Mouse (Mus musculus) embryonic facial prominence, embryonic 15.5 days (tissue): ENCODE measurements around the gene Ankrd52. TPM values are rescaled to one million over a fixed set of nuclear protein-coding genes. Genes with fewer than 3 reads are reported as not detected.

Experiments
- ATAC-seq: fragments of 200-750 bp; cut with Nextera tagmentation; 2 replicates; pipeline ENCODE4 v1.8.0; 2017; ENCODE audit warnings: low read depth, moderate TSS enrichment; ENCODE audit not compliant: insufficient number of reproducible peaks, low FRiP score, low TSS enrichment
- H3K27ac ChIP-seq: fragments of 300-500 bp; sonication (generic); replicated peaks from 2 replicates; pipeline ENCODE4 v1.5.1; 2015; ENCODE audit warnings: mild to moderate bottlenecking, inconsistent platforms
- H3K27me3 ChIP-seq: fragments of 300-500 bp; sonication (generic); 2 replicates; pipeline ENCODE4 v1.6.1; 2015; ENCODE audit warnings: inconsistent platforms
- H3K36me3 ChIP-seq: fragments of 300-500 bp; sonication (generic); 2 replicates; pipeline ENCODE4 v1.6.1; 2015; ENCODE audit warnings: mild to moderate bottlenecking, inconsistent platforms
- H3K4me1 ChIP-seq: fragments of 300-500 bp; sonication (generic); 2 replicates; pipeline ENCODE4 v1.6.1; 2015; ENCODE audit warnings: inconsistent platforms
- H3K4me2 ChIP-seq: fragments of 300-500 bp; sonication (generic); replicated peaks from 2 replicates; pipeline ENCODE4 v1.6.1; 2015; ENCODE audit warnings: mild to moderate bottlenecking, inconsistent platforms
- H3K4me3 ChIP-seq: fragments of 300-500 bp; sonication (generic); replicated peaks from 2 replicates; pipeline ENCODE4 v1.5.1; 2015; ENCODE audit warnings: mild to moderate bottlenecking, inconsistent platforms
- H3K9ac ChIP-seq: fragments of 300-500 bp; sonication (generic); 2 replicates; pipeline ENCODE4 v1.6.1; 2015; ENCODE audit warnings: inconsistent platforms
- H3K9me3 ChIP-seq: fragments of 300-500 bp; sonication (generic); replicated peaks from 2 replicates; pipeline ENCODE4 v1.6.1; 2016; ENCODE audit warnings: inconsistent platforms
- WGBS: fragments of 180-500 bp; shearing (Covaris S2); methylation state at CpG from one replicate; pipeline ENCODE4 v1.1.7; 2015; 5-methylcytosine and 5-hydroxymethylcytosine counted together
- polyA plus RNA-seq: library from polyadenylated mRNA; unstranded; fragments of >200 nt; fragmentation: Nextera tagmentation; extraction: Ambion mirVana; gene quantifications from 2 replicates; pipeline ENCODE4 v1.2.1, GENCODE M21; 2015

Ankrd52 gene
- polyA plus RNA-seq, 1 experiment from 2014 or later = 11.0 TPM

GRCm38 (mm10) chr10:128382482-128382881 lies 5.6 kb downstream of the Ankrd52 start:
- H3K4me1 ChIP-seq = peaks cover 17% of the 10 kb centered on the region
- H3K27me3 ChIP-seq = no peaks in the 10 kb centered on the region
- H3K27ac ChIP-seq = no peak overlapping the region
- H3K9ac ChIP-seq = no peak overlapping the region
- no peak overlapping the region for H3K4me2 ChIP-seq
- no peak overlapping the region for H3K4me3 ChIP-seq
- no peak for ATAC-seq
- WGBS = 85% methylated on average over 8 of the region's 8 CpGs
- no peaks in the 10 kb centered on the region for H3K9me3 ChIP-seq
- H3K36me3 ChIP-seq = peaks cover 90% of the 10 kb centered on the region

DNA sequence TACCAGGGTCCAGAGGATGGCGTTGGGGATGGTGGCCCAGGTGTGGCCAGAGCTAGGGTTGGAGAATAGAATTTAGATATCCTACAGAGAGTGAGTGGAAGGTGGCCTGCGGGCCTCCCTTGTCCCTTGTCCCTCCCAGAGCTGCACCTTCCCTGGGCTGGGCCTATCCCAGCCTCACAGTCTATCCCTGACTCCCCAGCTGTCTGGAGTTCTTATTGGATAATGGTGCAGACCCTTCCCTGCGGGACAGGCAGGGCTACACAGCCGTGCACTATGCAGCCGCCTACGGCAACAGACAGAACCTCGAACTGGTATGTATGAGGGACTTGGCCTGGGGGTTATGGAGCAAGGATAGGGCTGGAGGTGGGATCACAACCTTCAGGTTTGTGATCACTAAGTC lies 9.0 kb downstream of the Ankrd52 start:
- Histone ChIP-seq H3K4me2 (no peak overlapping the region), H3K9ac (no peak overlapping the region), H3K27me3 (no peaks in the 10 kb centered on the region), H3K9me3 (no peaks in the 10 kb centered on the region), H3K4me1 (no peaks in the 10 kb centered on the region), H3K4me3 (no peak overlapping the region), H3K36me3 (peaks cover 98% of the 10 kb centered on the region), H3K27ac (no peak overlapping the region)
- whole genome bisulfite sequencing = 80% methylated on average over 7 of the region's 7 CpGs
- ATAC-seq = no peak

DNA sequence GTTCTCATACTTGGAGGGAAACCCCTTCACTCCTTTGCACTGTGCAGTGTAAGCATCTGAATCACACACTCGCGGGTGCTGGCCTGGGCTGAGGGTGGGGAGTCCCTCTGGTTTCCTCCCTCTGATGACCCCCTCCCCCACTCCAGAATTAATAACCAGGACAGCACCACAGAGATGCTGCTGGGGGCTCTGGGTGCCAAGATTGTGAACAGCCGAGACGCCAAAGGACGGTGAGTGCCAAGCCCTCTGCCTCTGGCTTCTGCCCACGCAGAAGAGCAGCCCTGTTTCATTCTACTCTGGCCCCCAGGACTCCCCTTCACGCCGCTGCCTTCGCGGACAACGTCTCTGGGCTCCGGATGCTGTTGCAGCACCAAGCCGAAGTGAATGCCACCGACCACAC lies 12.0 kb downstream of the Ankrd52 start:
- no peak overlapping the region for H3K27ac ChIP-seq
- peaks cover under 1% of the 10 kb centered on the region; the same call in 1 of the 2 replicates for H3K4me1 ChIP-seq
- no peak overlapping the region for H3K4me2 ChIP-seq
- no peak overlapping the region for H3K9ac ChIP-seq
- H3K36me3 ChIP-seq = peaks cover 99% of the 10 kb centered on the region
- WGBS = 88% methylated on average over 14 of the region's 14 CpGs
- H3K4me3 ChIP-seq = no peak overlapping the region
- no peaks in the 10 kb centered on the region for H3K9me3 ChIP-seq
- H3K27me3 ChIP-seq = no peaks in the 10 kb centered on the region
- no peak for ATAC-seq

- Histone ChIP-seq H3K4me1 (peaks cover 7% of the 10 kb centered on the region; the same call in 1 of the 2 replicates), H3K36me3 (peaks cover 99% of the 10 kb centered on the region), H3K4me2 (no peak overlapping the region), H3K9me3 (no peaks in the 10 kb centered on the region), H3K27ac (no peak overlapping the region), H3K9ac (no peak overlapping the region), H3K27me3 (no peaks in the 10 kb centered on the region), H3K4me3 (no peak overlapping the region)
- 91% methylated on average over 6 of the region's 6 CpGs for WGBS
- ATAC-seq = no peak
These were observed 12.7 kb downstream of the Ankrd52 start for GRCm38 (mm10) chr10:128389570-128389969.

- H3K4me3 ChIP-seq = no peak overlapping the region
- H3K4me2 ChIP-seq = no peak overlapping the region
- ATAC-seq = no peak
- H3K9ac ChIP-seq = no peak overlapping the region
- no peak overlapping the region for H3K27ac ChIP-seq
- peaks cover 9% of the 10 kb centered on the region; the same call in 1 of the 2 replicates for H3K4me1 ChIP-seq
- 87% methylated on average over 12 of the region's 12 CpGs for WGBS
- H3K9me3 ChIP-seq = no peaks in the 10 kb centered on the region
- peaks cover 94% of the 10 kb centered on the region for H3K36me3 ChIP-seq
- no peaks in the 10 kb centered on the region for H3K27me3 ChIP-seq
These were observed 13.5 kb downstream of the Ankrd52 start for GRCm38 (mm10) chr10:128390366-128390765.

GRCm38 (mm10) chr10:128391850-128392249 lies 14.9 kb downstream of the Ankrd52 start:
- no peak overlapping the region for H3K27ac ChIP-seq
- H3K9ac ChIP-seq = no peak overlapping the region
- peaks cover 9% of the 10 kb centered on the region; the same call in 1 of the 2 replicates for H3K4me1 ChIP-seq
- H3K36me3 ChIP-seq = peaks cover 91% of the 10 kb centered on the region
- H3K4me3 ChIP-seq = no peak overlapping the region
- H3K4me2 ChIP-seq = no peak overlapping the region
- H3K27me3 ChIP-seq = no peaks in the 10 kb centered on the region
- no peak for ATAC-seq
- 79% methylated on average over 6 of the region's 6 CpGs for WGBS
- H3K9me3 ChIP-seq = no peaks in the 10 kb centered on the region

DNA sequence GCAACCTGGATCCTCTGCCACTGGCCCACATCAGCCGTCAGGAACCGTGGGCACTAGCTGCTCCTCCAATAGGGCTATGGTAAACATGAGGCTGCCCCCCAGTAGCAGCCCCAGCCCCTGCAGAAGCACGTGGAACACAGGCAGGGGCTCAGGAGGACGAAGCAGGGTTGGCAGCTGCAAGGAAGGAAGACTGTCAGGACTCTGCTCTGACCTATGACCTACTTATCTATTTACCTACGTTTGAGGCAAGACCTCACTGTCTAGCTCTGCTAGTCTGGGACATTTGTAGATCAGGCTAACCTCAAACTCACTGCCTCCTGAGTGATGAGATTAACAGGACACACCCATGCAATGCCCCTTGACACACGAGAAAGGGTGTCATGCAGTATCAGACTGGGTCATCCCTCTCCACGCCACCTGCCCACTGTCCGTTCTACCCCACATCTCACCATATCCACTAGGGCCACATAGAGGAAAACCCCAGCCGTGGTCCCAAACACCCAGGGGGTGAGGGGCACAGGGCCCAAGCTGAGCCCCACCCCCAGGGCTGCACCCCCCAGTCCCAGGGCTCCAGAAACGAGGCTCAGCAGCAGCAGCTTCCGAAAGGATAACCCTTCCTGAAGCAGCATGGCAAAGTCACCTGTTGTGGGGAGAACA lies 19.2 kb downstream of the Ankrd52 start:
- H3K27me3 ChIP-seq = no peaks in the 10 kb centered on the region
- peaks cover 9% of the 10 kb centered on the region; the same call in 1 of the 2 replicates for H3K4me1 ChIP-seq
- H3K9me3 ChIP-seq = no peaks in the 10 kb centered on the region
- peaks cover 49% of the 10 kb centered on the region for H3K36me3 ChIP-seq
- H3K27ac ChIP-seq = no peak overlapping the region
- no peak overlapping the region for H3K9ac ChIP-seq
- no peak overlapping the region for H3K4me2 ChIP-seq
- no peak overlapping the region for H3K4me3 ChIP-seq
- ATAC-seq = no peak
- WGBS = 58% methylated on average over 11 of the region's 11 CpGs

GRCm38 (mm10) chr10:128396716-128397264 lies 19.9 kb downstream of the Ankrd52 start:
- H3K4me1 ChIP-seq = peaks cover 9% of the 10 kb centered on the region; the same call in 1 of the 2 replicates
- ATAC-seq = no peak
- H3K27me3 ChIP-seq = no peaks in the 10 kb centered on the region
- no peak overlapping the region for H3K4me3 ChIP-seq
- 65% methylated on average over 10 of the region's 10 CpGs for WGBS
- H3K9me3 ChIP-seq = no peaks in the 10 kb centered on the region
- no peak overlapping the region for H3K9ac ChIP-seq
- H3K36me3 ChIP-seq = peaks cover 44% of the 10 kb centered on the region
- no peak overlapping the region for H3K27ac ChIP-seq
- no peak overlapping the region for H3K4me2 ChIP-seq

- ATAC-seq = no peak
- Histone ChIP-seq H3K9me3 (no peaks in the 10 kb centered on the region), H3K4me3 (no peak overlapping the region), H3K9ac (no peak overlapping the region), H3K27me3 (no peaks in the 10 kb centered on the region), H3K27ac (no peak overlapping the region), H3K4me2 (no peak overlapping the region), H3K36me3 (peaks cover 37% of the 10 kb centered on the region), H3K4me1 (peaks cover 9% of the 10 kb centered on the region; the same call in 1 of the 2 replicates)
- WGBS = 61% methylated on average over 7 of the region's 7 CpGs
These were observed 20.6 kb downstream of the Ankrd52 start for GRCm38 (mm10) chr10:128397466-128397865.

- Histone ChIP-seq H3K9me3 (no peaks in the 10 kb centered on the region), H3K4me3 (no peak overlapping the region), H3K36me3 (peaks cover 18% of the 10 kb centered on the region; the same call in 1 of the 2 replicates), H3K27ac (no peak overlapping the region), H3K4me1 (no peaks in the 10 kb centered on the region), H3K4me2 (no peak overlapping the region), H3K27me3 (no peaks in the 10 kb centered on the region), H3K9ac (no peak overlapping the region)
- 30% methylated on average over 5 of the region's 5 CpGs for WGBS
- no peak for ATAC-seq
These were observed 23.4 kb downstream of the Ankrd52 start for GRCm38 (mm10) chr10:128400338-128400737.

DNA sequence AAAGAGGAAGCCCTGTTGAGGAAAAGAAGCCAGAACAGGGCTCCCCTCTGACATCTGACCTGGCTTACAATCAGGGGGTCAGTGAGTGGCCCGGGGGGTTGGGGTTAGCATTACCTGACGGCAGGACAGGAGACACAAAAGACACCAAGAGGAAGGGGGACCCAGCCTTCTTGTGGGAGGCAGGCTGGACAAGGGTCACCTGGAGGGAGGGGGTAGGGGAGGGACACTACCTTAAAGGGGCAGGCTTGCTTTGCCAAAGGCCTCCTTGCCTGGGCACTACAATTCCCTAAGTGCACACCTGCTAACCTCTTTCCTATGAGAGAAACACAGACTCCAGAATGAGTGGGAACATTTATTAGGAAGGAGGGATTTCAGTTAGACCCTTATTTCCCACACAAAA lies 24.1 kb downstream of the Ankrd52 start, which contains the start of gene Slc39a5:
Gene Slc39a5 (minus strand): TSS at position 174 of the 400 bp plus-strand sequence.
- H3K9ac ChIP-seq = no peak within 1 kb of the TSS
- no peaks in the 10 kb centered on the region for H3K9me3 ChIP-seq
- H3K4me1 ChIP-seq = no peaks in the 10 kb centered on the region
- H3K27me3 ChIP-seq = no peaks in the 10 kb centered on the region
- H3K4me2 ChIP-seq = no peak within 1 kb of the TSS
- H3K4me3 ChIP-seq = no peak within 1 kb of the TSS
- no peak within 1 kb of the TSS for H3K27ac ChIP-seq
- peaks cover 15% of the 10 kb centered on the region; the same call in 1 of the 2 replicates for H3K36me3 ChIP-seq
- ATAC-seq = no peak
- WGBS = 15% methylated on average over 2 of the region's 2 CpGs
